Mouse (Mus musculus): Measurements from ENCODE around the gene Cldn8. TPM values are rescaled to one million over a fixed set of nuclear protein-coding genes. Genes with fewer than 3 reads are reported as not detected.

The Cldn8 gene
- 361 TPM for polyA plus RNA-seq (2014; fragmentation: Illumina TruSeq; extraction: RNeasy Lipid Tissue Mini Kit (QIAGEN cat#74804); ENCODE audit: low read depth, low replicate concordance)

DNA sequence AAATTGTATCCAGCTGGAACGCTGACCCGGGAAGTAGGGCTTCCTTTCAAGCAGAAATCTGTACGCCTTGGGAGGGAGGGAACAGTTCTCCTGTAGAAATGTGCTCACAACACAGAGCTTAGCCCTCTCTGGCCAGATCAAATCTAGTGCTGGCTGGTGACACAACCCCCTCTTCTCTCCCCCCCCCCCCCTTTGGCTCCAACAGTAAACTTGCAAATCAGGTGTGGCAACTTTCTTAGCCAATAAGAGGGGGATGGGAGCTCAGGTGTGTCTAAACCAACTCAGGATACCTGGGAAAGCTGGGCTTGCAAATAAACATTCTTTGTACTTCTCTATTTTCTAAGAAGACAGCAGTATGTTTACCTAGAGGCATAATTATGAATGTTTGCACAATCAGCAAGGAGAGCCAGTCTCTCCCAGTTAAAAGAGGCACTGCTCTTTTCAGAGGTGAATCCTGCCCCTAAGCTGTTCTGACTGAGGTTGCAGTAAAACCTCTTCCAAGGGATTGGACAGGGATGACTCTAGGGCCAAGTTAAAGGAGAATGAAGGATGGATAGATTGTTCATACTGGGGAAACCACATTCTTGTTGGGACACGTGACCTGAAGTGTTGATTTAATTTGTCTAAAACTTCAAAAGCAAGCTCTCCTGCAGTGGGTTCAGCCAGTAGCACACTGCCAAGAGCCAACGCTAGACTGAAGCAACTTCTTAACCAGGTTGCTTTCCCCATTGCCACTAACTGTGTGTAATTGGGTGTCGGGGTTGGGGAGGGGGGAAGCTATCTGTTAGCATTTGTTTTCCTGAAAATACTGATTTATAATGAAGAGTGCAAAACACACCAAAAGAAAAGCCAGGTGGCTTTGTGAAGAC lies at the start of gene Cldn8:
Cldn8 (minus strand) TSS at position 139 of the 869 bp plus-strand sequence.

GRCm38 (mm10) chr16:88611922-88612321 lies 48.9 kb upstream of the Cldn8 start, which contains the start of gene Krtap24-1:
TSS of gene Krtap24-1 (minus strand) at chr16:88612279.

Other genes with a start within 250 kb of the Cldn8 start
- not detected for gene Cldn17, start 56.2 kb downstream of the Cldn8 start, polyA plus RNA-seq (2014; fragmentation: Illumina TruSeq; extraction: RNeasy Lipid Tissue Mini Kit (QIAGEN cat#74804); ENCODE audit: low read depth, low replicate concordance)
- not detected for gene Krtap24-1, start 49.1 kb upstream of the Cldn8 start, polyA plus RNA-seq (2014; fragmentation: Illumina TruSeq; extraction: RNeasy Lipid Tissue Mini Kit (QIAGEN cat#74804); ENCODE audit: low read depth, low replicate concordance)
- 10.9 TPM for gene 2310079G19Rik, start 64.5 kb upstream of the Cldn8 start, polyA plus RNA-seq (2014; fragmentation: Illumina TruSeq; extraction: RNeasy Lipid Tissue Mini Kit (QIAGEN cat#74804); ENCODE audit: low read depth, low replicate concordance)
- gene Krtap26-1, start 84.6 kb upstream of the Cldn8 start, polyA plus RNA-seq (2014; fragmentation: Illumina TruSeq; extraction: RNeasy Lipid Tissue Mini Kit (QIAGEN cat#74804); ENCODE audit: low read depth, low replicate concordance) = not detected
- not detected for gene Krtap27-1, start 108.5 kb upstream of the Cldn8 start, polyA plus RNA-seq (2014; fragmentation: Illumina TruSeq; extraction: RNeasy Lipid Tissue Mini Kit (QIAGEN cat#74804); ENCODE audit: low read depth, low replicate concordance)
- gene 2310061N02Rik, start 144.8 kb upstream of the Cldn8 start, polyA plus RNA-seq (2014; fragmentation: Illumina TruSeq; extraction: RNeasy Lipid Tissue Mini Kit (QIAGEN cat#74804); ENCODE audit: low read depth, low replicate concordance) = not detected
- not detected for gene Krtap13-1, start 165.7 kb upstream of the Cldn8 start, polyA plus RNA-seq (2014; fragmentation: Illumina TruSeq; extraction: RNeasy Lipid Tissue Mini Kit (QIAGEN cat#74804); ENCODE audit: low read depth, low replicate concordance)
- gene Krtap13, start 188.5 kb upstream of the Cldn8 start, polyA plus RNA-seq (2014; fragmentation: Illumina TruSeq; extraction: RNeasy Lipid Tissue Mini Kit (QIAGEN cat#74804); ENCODE audit: low read depth, low replicate concordance) = not detected
- not detected for gene 2310034C09Rik, start 195.7 kb upstream of the Cldn8 start, polyA plus RNA-seq (2014; fragmentation: Illumina TruSeq; extraction: RNeasy Lipid Tissue Mini Kit (QIAGEN cat#74804); ENCODE audit: low read depth, low replicate concordance)
- not detected for gene 2310057N15Rik, start 211.0 kb upstream of the Cldn8 start, polyA plus RNA-seq (2014; fragmentation: Illumina TruSeq; extraction: RNeasy Lipid Tissue Mini Kit (QIAGEN cat#74804); ENCODE audit: low read depth, low replicate concordance)
- gene Gm5965, start 214.7 kb upstream of the Cldn8 start, polyA plus RNA-seq (2014; fragmentation: Illumina TruSeq; extraction: RNeasy Lipid Tissue Mini Kit (QIAGEN cat#74804); ENCODE audit: low read depth, low replicate concordance) = not detected
- not detected for gene Gm20741, start 249.0 kb upstream of the Cldn8 start, polyA plus RNA-seq (2014; fragmentation: Illumina TruSeq; extraction: RNeasy Lipid Tissue Mini Kit (QIAGEN cat#74804); ENCODE audit: low read depth, low replicate concordance)